Mouse (Mus musculus): ENCODE results near the gene Slc43a1. TPM values are rescaled to one million over a fixed set of nuclear protein-coding genes. Genes with fewer than 3 reads are reported as not detected.
A peak's percentile ranks its signal among the peaks of the same experiment; 100 is the strongest.

The Slc43a1 gene
- polyA plus RNA-seq, 1 experiment from 2014 or later: 28.0 TPM

GRCm38 (mm10) chr2:84837107-84837506 lies 1.5 kb upstream of the Slc43a1 start:
- WGBS: 66% methylated on average over 8 of the region's 8 CpGs
- H3K4me1 ChIP-seq (ENCODE audit: control insufficient read depth, insufficient read depth, low read length): peaks cover 3% of the 10 kb centered on the region; the same call in 1 of the 2 replicates
- no peak overlapping the region for H3K4me3 ChIP-seq (ENCODE audit: low read depth, low read length)
- DNase-seq (ENCODE audit: low spot score) (no peak), ATAC-seq (replicated peaks; ENCODE audit: insufficient number of reproducible peaks, low FRiP score, low TSS enrichment, low read depth) (no peak)
- no peak overlapping the region for H3K9ac ChIP-seq (replicated peaks; ENCODE audit: low read length)
- H3K9me3 ChIP-seq (replicated peaks; ENCODE audit: control insufficient read depth, low read length): no peaks in the 10 kb centered on the region
- H3K27ac ChIP-seq (replicated peaks; ENCODE audit: low read depth, low read length): no peak overlapping the region
- no peak overlapping the region for H3K4me2 ChIP-seq (ENCODE audit: low read depth, low read length)
- H3K36me3 ChIP-seq (replicated peaks; ENCODE audit: control insufficient read depth, insufficient read depth, low read depth, low read length): no peaks in the 10 kb centered on the region
- no peaks in the 10 kb centered on the region for H3K27me3 ChIP-seq (ENCODE audit: control insufficient read depth, insufficient read depth, low read length)

- Histone ChIP-seq H3K27ac (replicated peaks; ENCODE audit: low read depth, low read length) (no peak overlapping the region), H3K4me1 (ENCODE audit: control insufficient read depth, insufficient read depth, low read length) (peaks cover 3% of the 10 kb centered on the region; the same call in 1 of the 2 replicates), H3K4me3 (ENCODE audit: low read depth, low read length) (no peak overlapping the region), H3K9ac (replicated peaks; ENCODE audit: low read length) (no peak overlapping the region), H3K9me3 (replicated peaks; ENCODE audit: control insufficient read depth, low read length) (no peaks in the 10 kb centered on the region), H3K4me2 (ENCODE audit: low read depth, low read length) (no peak overlapping the region), H3K36me3 (replicated peaks; ENCODE audit: control insufficient read depth, insufficient read depth, low read depth, low read length) (no peaks in the 10 kb centered on the region), H3K27me3 (ENCODE audit: control insufficient read depth, insufficient read depth, low read length) (no peaks in the 10 kb centered on the region)
- WGBS: 28% methylated on average over 9 of the region's 9 CpGs
- DNase-seq (ENCODE audit: low spot score) (no peak), ATAC-seq (replicated peaks; ENCODE audit: insufficient number of reproducible peaks, low FRiP score, low TSS enrichment, low read depth) (no peak)
Measured at GRCm38 (mm10) chr2:84837817-84838592, 645 bp upstream of the Slc43a1 start.

GRCm38 (mm10) chr2:84838993-84839980 lies 637 bp downstream of the Slc43a1 start:
- H3K27ac ChIP-seq (replicated peaks; ENCODE audit: low read depth, low read length): peak overlapping the region; percentile 82; the same call in 1 of the 2 replicates
- H3K9ac ChIP-seq (replicated peaks; ENCODE audit: low read length): peak overlapping the region; percentile 78
- DNase-seq (ENCODE audit: low spot score) (peak; percentile 74), ATAC-seq (replicated peaks; ENCODE audit: insufficient number of reproducible peaks, low FRiP score, low TSS enrichment, low read depth) (no peak; the same call in 1 of the 2 replicates)
- no peaks in the 10 kb centered on the region for H3K9me3 ChIP-seq (replicated peaks; ENCODE audit: control insufficient read depth, low read length)
- H3K4me1 ChIP-seq (ENCODE audit: control insufficient read depth, insufficient read depth, low read length): peaks cover 3% of the 10 kb centered on the region; the same call in 1 of the 2 replicates
- H3K27me3 ChIP-seq (ENCODE audit: control insufficient read depth, insufficient read depth, low read length): no peaks in the 10 kb centered on the region
- peak overlapping the region; percentile 62 for H3K4me3 ChIP-seq (ENCODE audit: low read depth, low read length)
- WGBS: under 1% methylated on average over 47 of the region's 47 CpGs
- H3K36me3 ChIP-seq (replicated peaks; ENCODE audit: control insufficient read depth, insufficient read depth, low read depth, low read length): no peaks in the 10 kb centered on the region
- H3K4me2 ChIP-seq (ENCODE audit: low read depth, low read length): peak overlapping the region; percentile 93

- H3K4me3 ChIP-seq (ENCODE audit: low read depth, low read length): peak overlapping the region; percentile 62
- H3K36me3 ChIP-seq (replicated peaks; ENCODE audit: control insufficient read depth, insufficient read depth, low read depth, low read length): no peaks in the 10 kb centered on the region
- peak overlapping the region; percentile 93 for H3K4me2 ChIP-seq (ENCODE audit: low read depth, low read length)
- no peaks in the 10 kb centered on the region for H3K27me3 ChIP-seq (ENCODE audit: control insufficient read depth, insufficient read depth, low read length)
- H3K4me1 ChIP-seq (ENCODE audit: control insufficient read depth, insufficient read depth, low read length): peaks cover 3% of the 10 kb centered on the region; the same call in 1 of the 2 replicates
- 0% methylated on average over 53 of the region's 54 CpGs for WGBS
- peak overlapping the region; percentile 82 for H3K27ac ChIP-seq (replicated peaks; ENCODE audit: low read depth, low read length)
- H3K9me3 ChIP-seq (replicated peaks; ENCODE audit: control insufficient read depth, low read length): no peaks in the 10 kb centered on the region
- peak; percentile 91 for DNase-seq (ENCODE audit: low spot score)
- peak; percentile 91 for ATAC-seq (replicated peaks; ENCODE audit: insufficient number of reproducible peaks, low FRiP score, low TSS enrichment, low read depth)
- peak overlapping the region; percentile 78 for H3K9ac ChIP-seq (replicated peaks; ENCODE audit: low read length)
Measured at GRCm38 (mm10) chr2:84840016-84840747, 1.5 kb downstream of the Slc43a1 start.

GRCm38 (mm10) chr2:84840748-84841563 lies 2.3 kb downstream of the Slc43a1 start:
- Histone ChIP-seq H3K4me2 (ENCODE audit: low read depth, low read length) (peak overlapping the region; percentile 93), H3K4me1 (ENCODE audit: control insufficient read depth, insufficient read depth, low read length) (peaks cover 3% of the 10 kb centered on the region; the same call in 1 of the 2 replicates), H3K27me3 (ENCODE audit: control insufficient read depth, insufficient read depth, low read length) (no peaks in the 10 kb centered on the region), H3K9ac (replicated peaks; ENCODE audit: low read length) (peak overlapping the region; percentile 78), H3K27ac (replicated peaks; ENCODE audit: low read depth, low read length) (peak overlapping the region; percentile 82), H3K9me3 (replicated peaks; ENCODE audit: control insufficient read depth, low read length) (no peaks in the 10 kb centered on the region), H3K36me3 (replicated peaks; ENCODE audit: control insufficient read depth, insufficient read depth, low read depth, low read length) (no peaks in the 10 kb centered on the region), H3K4me3 (ENCODE audit: low read depth, low read length) (peak overlapping the region; percentile 62)
- 8% methylated on average over 17 of the region's 17 CpGs for WGBS
- ATAC-seq (replicated peaks; ENCODE audit: insufficient number of reproducible peaks, low FRiP score, low TSS enrichment, low read depth): peak; percentile 45; the same call in 1 of the 2 replicates
- no peak for DNase-seq (ENCODE audit: low spot score)

- Histone ChIP-seq H3K4me2 (ENCODE audit: low read depth, low read length) (peak overlapping the region; percentile 17; the same call in 1 of the 2 replicates), H3K27ac (replicated peaks; ENCODE audit: low read depth, low read length) (no peak overlapping the region), H3K36me3 (replicated peaks; ENCODE audit: control insufficient read depth, insufficient read depth, low read depth, low read length) (no peaks in the 10 kb centered on the region), H3K9me3 (replicated peaks; ENCODE audit: control insufficient read depth, low read length) (no peaks in the 10 kb centered on the region), H3K4me3 (ENCODE audit: low read depth, low read length) (peak overlapping the region; percentile 5; the same call in 1 of the 2 replicates), H3K27me3 (ENCODE audit: control insufficient read depth, insufficient read depth, low read length) (no peaks in the 10 kb centered on the region), H3K4me1 (ENCODE audit: control insufficient read depth, insufficient read depth, low read length) (peaks cover 3% of the 10 kb centered on the region; the same call in 1 of the 2 replicates), H3K9ac (replicated peaks; ENCODE audit: low read length) (no peak overlapping the region)
- no peak for ATAC-seq (replicated peaks; ENCODE audit: insufficient number of reproducible peaks, low FRiP score, low TSS enrichment, low read depth)
- DNase-seq (ENCODE audit: low spot score): no peak
Measured at GRCm38 (mm10) chr2:84841905-84842304, 3.3 kb downstream of the Slc43a1 start.

GRCm38 (mm10) chr2:84843654-84844053 lies 5.0 kb downstream of the Slc43a1 start:
- DNase-seq (ENCODE audit: low spot score): no peak
- ATAC-seq (replicated peaks; ENCODE audit: insufficient number of reproducible peaks, low FRiP score, low TSS enrichment, low read depth): no peak
- H3K4me2 ChIP-seq (ENCODE audit: low read depth, low read length): no peak overlapping the region
- no peaks in the 10 kb centered on the region for H3K36me3 ChIP-seq (replicated peaks; ENCODE audit: control insufficient read depth, insufficient read depth, low read depth, low read length)
- peaks cover 3% of the 10 kb centered on the region; the same call in 1 of the 2 replicates for H3K4me1 ChIP-seq (ENCODE audit: control insufficient read depth, insufficient read depth, low read length)
- H3K27ac ChIP-seq (replicated peaks; ENCODE audit: low read depth, low read length): no peak overlapping the region
- WGBS: 81% methylated on average over 6 of the region's 6 CpGs
- no peak overlapping the region for H3K9ac ChIP-seq (replicated peaks; ENCODE audit: low read length)
- H3K27me3 ChIP-seq (ENCODE audit: control insufficient read depth, insufficient read depth, low read length): no peaks in the 10 kb centered on the region
- no peak overlapping the region for H3K4me3 ChIP-seq (ENCODE audit: low read depth, low read length)
- H3K9me3 ChIP-seq (replicated peaks; ENCODE audit: control insufficient read depth, low read length): no peaks in the 10 kb centered on the region

All from embryonic facial prominence, embryonic 11.5 days (tissue).